Mouse (Mus musculus) R1 (cell line): ENCODE data around the gene Fn1.

Experiments
- DNase-seq: peaks from one replicate; pipeline ENCODE4 v3.0.0-alpha.2; 2018; ENCODE audit warnings: low read depth, low spot score

The Fn1 gene

GRCm38 (mm10) chr1:71650741-71651140 lies 2.3 kb downstream of the Fn1 start:
- peak; percentile 94 for DNase-seq

DNA sequence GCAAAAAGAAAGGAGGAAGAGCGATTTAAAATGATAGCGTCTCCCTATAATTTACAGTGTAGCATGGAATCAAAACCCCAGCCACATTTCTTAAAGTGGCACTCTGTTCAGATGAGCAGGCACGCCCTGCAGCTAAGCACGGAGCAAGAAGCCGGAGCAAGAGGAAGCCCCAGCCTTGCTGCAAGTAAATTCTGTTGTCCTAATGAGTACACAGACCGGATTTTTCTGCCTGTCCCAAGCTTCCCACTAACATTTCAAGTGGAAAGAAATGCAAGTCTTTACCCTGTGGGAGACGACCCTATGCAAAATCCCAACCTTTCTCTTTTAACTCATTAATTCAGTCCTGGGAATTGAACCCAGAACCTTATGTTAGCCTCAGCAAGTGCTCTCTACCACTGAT lies 4.8 kb downstream of the Fn1 start:
- peak; percentile 73 for DNase-seq

DNA sequence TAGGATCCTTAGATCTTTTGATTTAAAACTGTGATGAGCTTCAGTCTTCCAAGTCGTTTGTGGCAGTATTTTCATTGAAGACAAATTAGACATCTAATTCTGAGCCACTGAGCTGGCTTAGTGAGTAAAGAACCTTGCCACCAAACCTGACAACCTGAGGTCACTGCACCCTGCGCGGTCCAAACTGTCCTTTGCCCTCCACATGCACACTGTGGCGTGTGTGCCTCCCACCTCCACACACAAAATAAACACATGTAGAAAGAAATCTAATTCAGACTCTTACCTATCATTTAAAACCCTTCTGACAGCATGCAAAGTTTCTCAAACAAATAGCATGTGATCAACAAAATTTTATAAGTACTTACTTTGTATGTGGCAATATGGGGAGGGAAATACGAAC lies 6.2 kb downstream of the Fn1 start:
- DNase-seq: no peak

DNA sequence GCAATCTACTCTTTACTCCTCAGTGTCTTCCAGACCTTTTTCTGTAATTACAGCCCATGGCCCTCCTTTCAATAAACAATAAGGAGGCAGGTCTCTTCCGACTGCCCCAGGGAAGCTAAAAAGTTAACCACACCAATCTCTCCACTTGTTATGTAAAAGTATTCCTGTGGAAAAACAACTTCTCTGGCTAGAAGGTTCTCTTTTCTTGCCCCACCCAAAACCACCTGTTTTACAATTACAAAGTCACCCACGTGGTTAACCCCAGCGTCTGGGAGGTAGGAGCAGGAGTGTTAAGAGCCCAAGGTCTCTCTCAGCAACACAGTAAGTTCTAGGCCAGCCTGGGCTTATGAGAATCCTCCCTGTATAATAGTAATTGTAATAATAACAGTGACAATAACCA lies 7.0 kb downstream of the Fn1 start:
- peak; percentile 97 for DNase-seq

DNA sequence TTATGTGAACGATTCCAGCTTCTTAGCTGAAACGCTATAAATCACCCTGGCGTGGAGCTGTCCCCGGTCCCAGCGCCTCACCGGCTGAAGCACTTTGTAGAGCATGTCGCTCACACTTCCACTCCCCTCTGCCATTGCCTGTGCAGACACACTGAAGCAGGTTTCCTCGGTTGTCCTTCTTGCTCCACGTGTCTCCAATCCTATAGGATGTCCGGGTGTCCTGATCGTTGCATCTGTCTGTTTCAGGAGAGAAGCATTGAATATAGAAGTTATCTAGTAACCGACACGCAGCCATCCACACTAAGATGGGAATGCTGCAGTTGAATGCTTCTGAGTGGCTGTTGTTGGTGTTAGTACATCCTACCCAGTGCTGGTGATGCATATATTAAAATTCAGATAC lies 7.5 kb downstream of the Fn1 start:
- peak; percentile 51 for DNase-seq

- no peak for DNase-seq
Measured at GRCm38 (mm10) chr1:71642794-71643193, 10.2 kb downstream of the Fn1 start.

DNA sequence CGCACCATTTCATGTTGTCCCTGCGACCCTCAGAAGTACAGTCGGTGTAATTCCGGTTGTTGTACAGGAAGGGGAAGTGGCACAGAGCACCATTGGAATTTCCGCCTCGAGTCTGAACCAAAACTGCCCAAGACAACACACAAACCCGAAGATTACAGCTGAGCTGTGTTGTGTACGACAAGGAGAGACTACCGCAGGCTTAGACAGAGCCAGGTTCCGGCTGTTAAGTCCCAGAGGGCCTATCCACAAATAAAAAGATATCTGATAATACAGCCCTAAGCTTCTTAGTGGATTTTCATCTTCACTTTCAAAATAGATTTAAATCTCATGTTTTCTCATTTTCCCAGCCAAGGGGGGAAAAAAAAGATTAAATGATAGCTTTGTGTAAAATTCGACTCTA lies 11.8 kb downstream of the Fn1 start:
- no peak for DNase-seq

DNA sequence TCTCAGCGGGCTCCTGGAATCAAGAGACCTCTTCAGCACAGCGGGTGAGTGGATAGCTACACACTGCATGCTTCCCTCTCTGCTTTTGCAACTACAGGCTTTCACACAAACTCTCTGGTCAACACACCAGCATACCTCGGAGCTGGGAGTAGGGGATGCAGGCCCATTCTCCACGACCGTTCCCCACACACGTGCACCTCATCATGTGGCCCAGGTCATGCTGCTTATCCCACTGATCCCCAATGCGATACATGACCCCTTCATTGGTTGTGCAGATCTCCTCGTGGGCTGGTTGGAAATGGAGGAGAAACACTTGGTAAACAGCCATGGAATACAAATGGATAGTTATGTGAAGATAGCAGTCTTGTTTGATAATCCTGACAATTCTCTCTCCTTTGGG lies 12.8 kb downstream of the Fn1 start:
- peak; percentile 47 for DNase-seq

DNA sequence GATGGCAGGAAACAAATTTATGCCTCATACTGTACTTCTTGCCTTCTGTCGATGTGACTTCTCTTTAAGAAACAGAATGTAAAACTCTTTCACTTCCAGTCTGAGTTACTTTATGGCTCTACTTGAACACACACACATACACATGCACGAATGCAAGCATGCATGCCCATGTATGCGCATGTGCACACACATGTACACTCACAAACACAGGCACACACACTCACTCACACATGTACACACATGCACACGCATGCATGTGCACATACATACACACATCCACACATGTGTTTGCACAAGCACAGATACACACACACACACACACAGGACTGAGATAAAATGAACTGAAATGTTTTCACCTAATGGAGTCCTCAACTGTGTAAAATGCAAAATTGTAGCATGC lies 16.3 kb downstream of the Fn1 start:
- DNase-seq: no peak

DNA sequence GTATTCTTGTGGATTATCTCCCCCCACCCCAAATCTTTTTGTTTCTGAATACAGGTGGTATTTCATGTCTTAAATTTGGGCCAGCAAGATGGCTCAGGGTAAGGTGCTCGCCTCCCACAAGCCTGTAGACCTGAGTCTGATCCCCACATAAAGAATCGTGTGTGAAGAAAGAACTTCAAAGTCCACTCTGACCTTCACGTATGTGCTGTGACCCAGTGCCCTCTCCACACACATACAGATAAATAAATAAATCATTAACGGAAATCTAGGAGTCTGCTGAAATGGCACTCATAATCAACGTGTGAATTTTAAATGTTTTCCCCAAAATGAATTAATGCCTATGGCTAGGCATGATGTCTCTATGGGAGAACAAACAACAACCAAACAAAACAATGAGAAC lies 16.9 kb downstream of the Fn1 start:
- DNase-seq: no peak

GRCm38 (mm10) chr1:71635101-71636014 lies 17.6 kb downstream of the Fn1 start:
- DNase-seq: peak; percentile 78

- no peak for DNase-seq
Measured at GRCm38 (mm10) chr1:71634471-71634981, 18.5 kb downstream of the Fn1 start.

DNA sequence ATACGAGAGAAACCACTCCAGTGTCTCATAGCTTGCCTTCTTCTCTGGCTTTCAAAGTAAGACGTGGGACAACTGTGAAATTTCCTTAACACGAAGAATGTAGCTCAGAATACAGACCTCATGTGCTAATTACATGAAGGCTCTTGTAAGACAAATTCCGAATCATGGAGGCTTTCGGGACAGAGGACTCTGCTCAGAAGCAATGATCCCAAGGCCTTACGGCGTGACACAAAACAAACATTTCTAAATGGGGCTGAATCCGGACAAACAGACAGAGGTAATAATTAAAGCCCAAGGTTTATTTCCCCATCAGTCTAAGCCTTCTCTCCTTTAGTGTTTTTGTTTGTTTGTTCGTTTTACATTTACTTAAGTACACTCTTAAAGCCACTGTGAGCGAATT lies 20.6 kb downstream of the Fn1 start:
- no peak for DNase-seq

DNA sequence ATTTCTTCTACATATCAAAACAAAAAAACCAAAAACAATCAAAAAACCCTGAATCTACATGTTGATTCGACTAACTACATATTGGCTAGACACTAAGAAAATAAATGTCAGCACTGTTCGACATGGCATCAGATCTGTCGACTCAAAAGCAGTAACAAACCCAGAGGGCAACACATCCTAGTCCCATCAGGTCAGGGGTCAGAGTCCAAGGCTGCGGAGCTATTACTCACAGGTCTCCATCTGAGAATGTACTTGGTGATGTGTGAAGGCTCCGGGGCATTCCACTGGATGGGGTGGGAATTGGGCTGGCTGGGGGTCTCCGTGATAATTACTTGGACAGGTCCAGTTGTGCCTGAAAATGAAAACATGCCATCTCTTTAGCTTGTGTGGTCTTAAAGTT lies 21.2 kb downstream of the Fn1 start:
- no peak for DNase-seq

- no peak for DNase-seq
Measured at GRCm38 (mm10) chr1:71630243-71630642, 22.8 kb downstream of the Fn1 start.

DNA sequence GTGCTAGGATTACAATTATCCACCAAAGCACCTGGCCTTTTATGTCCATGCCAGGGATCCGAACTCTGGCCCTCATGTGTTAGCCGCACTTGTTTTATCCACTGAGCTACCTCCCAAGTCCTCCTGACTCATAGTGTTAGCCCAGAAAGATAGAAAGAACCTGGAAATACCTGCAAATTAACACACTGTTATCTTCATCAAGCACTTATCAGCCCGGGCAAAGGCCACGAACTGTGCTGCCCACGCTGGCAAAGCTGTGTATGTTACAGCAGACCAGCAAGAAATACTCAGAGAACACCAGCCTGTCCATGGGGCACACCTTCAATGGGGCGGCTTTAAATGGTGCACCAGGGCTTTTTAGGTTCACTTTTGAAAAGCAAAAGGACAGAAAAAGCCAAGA lies 29.4 kb downstream of the Fn1 start:
- no peak for DNase-seq

- no peak for DNase-seq
Measured at GRCm38 (mm10) chr1:71621526-71621925, 31.5 kb downstream of the Fn1 start.

DNA sequence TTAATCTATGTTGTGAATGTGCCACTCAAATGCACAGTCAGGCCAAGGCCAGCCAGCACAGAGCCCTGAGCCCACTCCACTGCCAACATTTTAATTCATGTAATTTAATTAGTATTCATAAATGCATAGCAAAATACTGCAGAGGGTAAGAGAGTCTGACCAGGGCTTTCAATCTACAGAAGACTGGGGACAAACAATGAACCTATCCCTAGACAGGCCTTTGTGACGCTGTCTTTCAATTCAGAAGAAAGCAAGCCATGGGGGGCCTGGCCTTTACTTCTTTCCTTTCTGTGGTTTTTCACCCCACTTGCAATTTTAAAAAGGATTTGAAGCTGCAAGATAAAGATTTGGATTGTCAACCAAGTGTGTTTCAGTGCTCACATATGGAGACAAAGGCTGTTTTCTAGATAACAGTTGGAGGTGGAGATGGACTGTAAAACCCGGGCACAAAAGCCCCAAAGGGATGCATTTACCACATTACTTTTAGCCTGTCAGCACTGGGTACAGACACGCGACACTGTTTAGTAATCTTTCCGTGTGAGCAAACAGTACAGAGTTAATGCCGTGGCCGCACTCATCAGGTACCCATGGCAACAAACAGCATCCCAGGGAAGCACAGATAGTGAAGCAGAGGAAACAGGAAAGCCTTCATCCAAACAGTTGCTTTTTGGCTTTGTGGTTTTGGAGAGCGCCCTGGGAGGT lies 38.3 kb downstream of the Fn1 start:
- no peak for DNase-seq

DNA sequence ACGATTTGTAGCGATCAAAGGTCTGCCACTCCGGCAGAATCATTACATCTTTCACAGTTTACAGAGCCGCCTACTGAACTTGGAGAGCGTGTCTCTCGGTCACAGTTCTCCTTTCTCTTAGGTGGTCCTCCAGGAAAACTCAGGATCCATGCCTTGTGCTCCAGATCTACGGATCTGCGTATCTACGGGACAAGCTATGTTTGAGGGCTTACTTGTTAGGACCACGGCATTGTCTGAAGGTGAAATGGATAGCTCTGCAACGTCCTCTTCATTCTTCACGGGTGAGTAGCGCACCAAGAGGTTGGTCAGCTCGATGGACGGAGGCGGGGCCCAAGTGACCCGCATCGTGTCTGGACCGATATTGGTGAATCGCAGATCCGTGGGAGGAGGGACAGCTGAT lies 40.7 kb downstream of the Fn1 start:
- DNase-seq: no peak

DNA sequence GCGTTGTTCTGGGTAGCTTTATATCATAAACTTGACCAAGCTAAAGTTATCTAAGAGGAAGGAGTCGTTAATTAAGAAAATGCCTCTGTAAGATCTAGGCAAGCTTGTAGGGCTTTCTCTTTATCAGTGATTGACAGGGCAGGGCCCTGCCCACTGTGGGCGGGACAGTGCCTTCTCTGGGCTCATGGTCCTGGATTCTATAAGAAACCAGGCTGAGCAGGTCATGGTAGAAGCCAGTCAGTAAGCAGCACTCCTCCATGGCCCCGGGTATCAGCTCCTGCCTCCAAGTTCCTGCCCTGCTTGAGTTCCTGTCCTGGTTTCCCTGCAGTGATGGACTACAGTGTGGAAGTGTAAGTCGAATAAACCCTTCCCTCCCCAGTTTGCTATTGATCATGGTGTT lies 43.1 kb downstream of the Fn1 start:
- peak; percentile 66 for DNase-seq

- DNase-seq: peak; percentile 57
Measured at GRCm38 (mm10) chr1:71609057-71609775, 43.8 kb downstream of the Fn1 start.
